Mouse (Mus musculus) lung, postnatal 0 days (tissue): ENCODE results near the gene Pex7. TPM values are rescaled to one million over a fixed set of nuclear protein-coding genes. Genes with fewer than 3 reads are reported as not detected.
A peak's percentile ranks its signal among the peaks of the same experiment; 100 is the strongest.

ENCODE experiments used
- ATAC-seq: fragments of 200-750 bp; cut with Nextera tagmentation; 2 replicates; pipeline ENCODE4 v1.8.0; 2017; ENCODE audit warnings: moderate library complexity
- DNase-seq: peaks from one replicate; pipeline ENCODE4 v3.0.0-alpha.2; 2016; ENCODE audit warnings: low spot score
- H3K27ac ChIP-seq: fragments of 300-500 bp; sonication (generic); 2 replicates; pipeline ENCODE4 v1.5.1; 2014; ENCODE audit warnings: antibody characterized with exemption, mild to moderate bottlenecking, low read length, mixed read lengths
- H3K27me3 ChIP-seq: fragments of 300-500 bp; sonication (generic); replicated peaks from 2 replicates; pipeline ENCODE4 v1.6.1; 2014; ENCODE audit warnings: low read length, mixed read lengths; ENCODE audit not compliant: insufficient read depth
- H3K36me3 ChIP-seq: fragments of 300-500 bp; sonication (generic); 2 replicates; pipeline ENCODE4 v1.6.1; 2014; ENCODE audit warnings: low read length, mixed read lengths; ENCODE audit not compliant: insufficient read depth
- H3K4me1 ChIP-seq: fragments of 300-500 bp; sonication (generic); 2 replicates; pipeline ENCODE4 v1.6.1; 2014; ENCODE audit warnings: antibody characterized with exemption, low read depth, low read length, mixed read lengths; ENCODE audit not compliant: insufficient read depth
- H3K4me2 ChIP-seq: fragments of 300-500 bp; sonication (generic); replicated peaks from 2 replicates; pipeline ENCODE4 v1.6.1; 2014; ENCODE audit warnings: low read depth, mild to moderate bottlenecking, low read length, moderate library complexity, mixed read lengths
- H3K4me3 ChIP-seq: fragments of 300-500 bp; sonication (generic); 2 replicates; pipeline ENCODE4 v1.5.1; 2014; ENCODE audit warnings: low read depth, low read length
- H3K9ac ChIP-seq: fragments of 300-500 bp; sonication (generic); replicated peaks from 2 replicates; pipeline ENCODE4 v1.6.1; 2014; ENCODE audit warnings: low read depth, mild to moderate bottlenecking
- H3K9me3 ChIP-seq: fragments of 300-500 bp; sonication (generic); 2 replicates; pipeline ENCODE4 v1.6.1; 2016; ENCODE audit warnings: low read length, mixed read lengths
- CTCF ChIP-seq: IDR thresholded peaks from 2 replicates; pipeline ENCODE4 v1.5.1; 2016; ENCODE audit warnings: antibody characterized with exemption, mild to moderate bottlenecking
- EP300 ChIP-seq: IDR thresholded peaks from 2 replicates; pipeline ENCODE4 v1.6.1; 2016; ENCODE audit warnings: antibody characterized with exemption, mild to moderate bottlenecking, control low read depth
- WGBS: fragments of 180-500 bp; shearing (Covaris S2); extraction: QIAGEN DNeasy Blood & Tissue Kit; methylation state at CpG from one replicate; pipeline ENCODE4 v1.1.7; 2014; 5-methylcytosine and 5-hydroxymethylcytosine counted together
- polyA plus RNA-seq: library from polyadenylated mRNA; unstranded; fragments of >200 nt; fragmentation: Nextera tagmentation; extraction: Ambion mirVana; gene quantifications from 2 replicates; pipeline ENCODE4 v1.2.1, GENCODE M21; 2015

Pex7 gene
- polyA plus RNA-seq, 1 experiment from 2014 or later: 40.3 TPM

GRCm38 (mm10) chr10:19910516-19910915 is 3.0 kb upstream of the Pex7 start:
- Histone ChIP-seq H3K9me3 (no peaks in the 10 kb centered on the region), H3K9ac (no peak overlapping the region), H3K4me3 (no peak overlapping the region), H3K27ac (no peak overlapping the region), H3K36me3 (no peaks in the 10 kb centered on the region), H3K27me3 (no peaks in the 10 kb centered on the region), H3K4me1 (no peaks in the 10 kb centered on the region), H3K4me2 (no peak overlapping the region)
- ATAC-seq: no peak
- 62% methylated on average over 2 of the region's 2 CpGs for WGBS
- no peak for DNase-seq
- TF ChIP-seq EP300 (no peak), CTCF (no peak)

DNA sequence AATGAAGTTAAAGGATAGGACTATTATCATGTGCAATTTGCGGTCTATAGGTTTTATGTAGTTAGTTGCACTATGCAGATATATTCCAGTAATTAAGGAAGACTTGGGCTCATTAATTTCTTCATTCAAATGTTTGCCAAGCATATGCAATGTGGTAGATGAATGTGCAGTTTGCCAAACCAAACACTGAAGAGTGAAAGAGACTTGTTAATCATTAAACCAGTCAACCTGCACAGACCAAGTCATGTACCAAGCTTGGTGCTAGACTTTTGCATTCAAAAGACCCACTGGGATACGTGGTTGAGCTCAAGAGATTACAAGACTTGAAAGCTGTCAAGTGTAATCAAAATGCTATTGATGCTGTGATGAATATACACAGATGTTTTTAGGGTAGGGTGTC is 587 bp upstream of the Pex7 start:
- H3K36me3 ChIP-seq: no peaks in the 10 kb centered on the region
- no peak for ATAC-seq
- no peaks in the 10 kb centered on the region for H3K4me1 ChIP-seq
- DNase-seq: peak; percentile 59
- no peak overlapping the region for H3K4me3 ChIP-seq
- no peak for TF ChIP-seq CTCF
- no peak for TF ChIP-seq EP300
- 59% methylated on average over 2 of the region's 2 CpGs for WGBS
- no peak overlapping the region for H3K9ac ChIP-seq
- H3K27me3 ChIP-seq: no peaks in the 10 kb centered on the region
- peak overlapping the region; percentile 96; the same call in 1 of the 2 replicates for H3K27ac ChIP-seq
- H3K4me2 ChIP-seq: 0 out of 2 replicates have a peak overlapping the region, but pooled peaks have one; percentile 49
- H3K9me3 ChIP-seq: no peaks in the 10 kb centered on the region

- no peaks in the 10 kb centered on the region for H3K9me3 ChIP-seq
- no peak overlapping the region for H3K27ac ChIP-seq
- H3K4me2 ChIP-seq: no peak overlapping the region
- H3K9ac ChIP-seq: no peak overlapping the region
- H3K4me3 ChIP-seq: no peak overlapping the region
- no peak for ATAC-seq
- no peak for DNase-seq
- TF ChIP-seq CTCF (no peak), EP300 (no peak)
- no peaks in the 10 kb centered on the region for H3K36me3 ChIP-seq
- H3K27me3 ChIP-seq: no peaks in the 10 kb centered on the region
- 78% methylated on average over 13 of the region's 13 CpGs for WGBS
- no peaks in the 10 kb centered on the region for H3K4me1 ChIP-seq
These were observed 3.2 kb downstream of the Pex7 start for GRCm38 (mm10) chr10:19904077-19904820.

GRCm38 (mm10) chr10:19901992-19902391 is 5.5 kb downstream of the Pex7 start:
- H3K4me2 ChIP-seq: no peak overlapping the region
- WGBS: 79% methylated on average over 7 of the region's 7 CpGs
- DNase-seq (no peak), ATAC-seq (no peak)
- no peak overlapping the region for H3K27ac ChIP-seq
- H3K4me3 ChIP-seq: no peak overlapping the region
- H3K9ac ChIP-seq: no peak overlapping the region
- no peaks in the 10 kb centered on the region for H3K4me1 ChIP-seq
- no peaks in the 10 kb centered on the region for H3K27me3 ChIP-seq
- H3K9me3 ChIP-seq: no peaks in the 10 kb centered on the region
- TF ChIP-seq CTCF: no peak
- TF ChIP-seq EP300: no peak
- no peaks in the 10 kb centered on the region for H3K36me3 ChIP-seq

- no peaks in the 10 kb centered on the region for H3K36me3 ChIP-seq
- ATAC-seq: no peak
- no peak for DNase-seq
- no peaks in the 10 kb centered on the region for H3K9me3 ChIP-seq
- no peak overlapping the region for H3K27ac ChIP-seq
- TF ChIP-seq EP300 (no peak), CTCF (no peak)
- no peaks in the 10 kb centered on the region for H3K27me3 ChIP-seq
- no peaks in the 10 kb centered on the region for H3K4me1 ChIP-seq
- 64% methylated on average over 2 of the region's 2 CpGs for WGBS
- H3K4me3 ChIP-seq: no peak overlapping the region
- no peak overlapping the region for H3K9ac ChIP-seq
- H3K4me2 ChIP-seq: no peak overlapping the region
These were observed 7.3 kb downstream of the Pex7 start for GRCm38 (mm10) chr10:19900191-19900590.

GRCm38 (mm10) chr10:19893976-19894375 is 13.5 kb downstream of the Pex7 start:
- peak; percentile 71 for DNase-seq

More at GRCm38 (mm10) chr10:19893976-19894375, 13.5 kb downstream of the Pex7 start:
- Histone ChIP-seq H3K9ac (no peak overlapping the region), H3K27ac (no peak overlapping the region), H3K4me2 (no peak overlapping the region), H3K9me3 (no peaks in the 10 kb centered on the region), H3K4me3 (no peak overlapping the region), H3K4me1 (no peaks in the 10 kb centered on the region), H3K36me3 (peaks cover 4% of the 10 kb centered on the region; the same call in 1 of the 2 replicates), H3K27me3 (no peaks in the 10 kb centered on the region)
- TF ChIP-seq EP300 (no peak), CTCF (peak; percentile 82)
- WGBS: 20% methylated on average over 4 of the region's 4 CpGs
- ATAC-seq: no peak
